Mouse (Mus musculus) cerebellum, postnatal 10 days (tissue): Measurements from ENCODE around the gene Srrm4.
"Not testable (repeated sequence)": the region's sequence is repeated elsewhere in the genome, so short reads cannot be mapped to it uniquely, and the experiment has no call there.

ENCODE experiments used
- DNase-seq, 2 experiments: peaks; one replicate each; pipeline ENCODE4 v3.0.0; 2021; ENCODE audit warnings: mixed read lengths in 2 of 2

Gene Srrm4

GRCm38 (mm10) chr5:116438328-116438727 is 153.3 kb downstream of the Srrm4 start:
- no peak for DNase-seq

- DNase-seq, result no peak
Observed at GRCm38 (mm10) chr5:116436117-116436516, 155.5 kb downstream of the Srrm4 start.

GRCm38 (mm10) chr5:116434976-116435850 is 156.4 kb downstream of the Srrm4 start:
- DNase-seq, result peak in 1 of 2 experiments; percentile 59

- no peak for DNase-seq
Observed at GRCm38 (mm10) chr5:116432871-116433270, 158.7 kb downstream of the Srrm4 start.

- DNase-seq, result no peak
Observed at GRCm38 (mm10) chr5:116426701-116427100, 164.9 kb downstream of the Srrm4 start.

GRCm38 (mm10) chr5:116425709-116426108 is 165.9 kb downstream of the Srrm4 start:
- DNase-seq, result not testable (repeated sequence)

GRCm38 (mm10) chr5:116425273-116425672 is 166.3 kb downstream of the Srrm4 start:
- DNase-seq, result peak; percentile 59 to 62

GRCm38 (mm10) chr5:116423746-116424145 is 167.9 kb downstream of the Srrm4 start:
- no peak for DNase-seq

GRCm38 (mm10) chr5:116422699-116423201 is 168.9 kb downstream of the Srrm4 start, which contains the start of gene Hspb8:
Gene Hspb8, minus strand, starts transcription at chr5:116422864.
- peak; percentile 89 to 94 for DNase-seq

- DNase-seq, result peak; percentile 64 to 70
Observed at GRCm38 (mm10) chr5:116421791-116422481, 169.7 kb downstream of the Srrm4 start.

- peak in 1 of 2 experiments; percentile 36 for DNase-seq
Observed at GRCm38 (mm10) chr5:116420759-116421225, 170.8 kb downstream of the Srrm4 start.

- no peak for DNase-seq
Observed at GRCm38 (mm10) chr5:116420213-116420612, 171.4 kb downstream of the Srrm4 start.

GRCm38 (mm10) chr5:116419322-116420045 is 172.1 kb downstream of the Srrm4 start:
- DNase-seq, result peak in 1 of 2 experiments; percentile 35

- no peak for DNase-seq
Observed at GRCm38 (mm10) chr5:116416208-116416607, 175.4 kb downstream of the Srrm4 start.

- DNase-seq, result peak in 1 of 2 experiments; percentile 35
Observed at GRCm38 (mm10) chr5:116409689-116410590, 181.7 kb downstream of the Srrm4 start.

- no peak for DNase-seq
Observed at GRCm38 (mm10) chr5:116408965-116409364, 182.7 kb downstream of the Srrm4 start.

- no peak for DNase-seq
Observed at GRCm38 (mm10) chr5:116407936-116408335, 183.7 kb downstream of the Srrm4 start.

GRCm38 (mm10) chr5:116407321-116407720 is 184.3 kb downstream of the Srrm4 start:
- no peak for DNase-seq

GRCm38 (mm10) chr5:116406507-116406906 is 185.1 kb downstream of the Srrm4 start:
- no peak for DNase-seq

- DNase-seq, result no peak
Observed at GRCm38 (mm10) chr5:116405934-116406333, 185.7 kb downstream of the Srrm4 start.

- DNase-seq, result no peak
Observed at GRCm38 (mm10) chr5:116404063-116404462, 187.6 kb downstream of the Srrm4 start.

GRCm38 (mm10) chr5:116400801-116401200 is 190.8 kb downstream of the Srrm4 start:
- DNase-seq, result no peak
